Mouse (Mus musculus) heart, postnatal 36 days (tissue): ENCODE results near the gene Cib3. TPM values are rescaled to one million over a fixed set of nuclear protein-coding genes. Genes with fewer than 3 reads are reported as not detected.

Experiments used
- total RNA-seq, 2 experiments: library from RNA; stranded (reverse); gene quantifications; 2 replicates each; pipeline ENCODE4 v1.2.3; 2021

Cib3 gene
- total RNA-seq, 2 experiments from 2014 or later, result 0.57 TPM; not detected in 1

Other genes with a start within 250 kb of the Cib3 start
- 1 to 10 TPM in 1 of 2 experiments, under 1 TPM in 1; 0.67 to 1.6 TPM for gene Cyp4f18, start 203.2 kb downstream of the Cib3 start, total RNA-seq
- gene Olfr372, start 171.6 kb downstream of the Cib3 start, total RNA-seq, result not detected
- gene Olfr373, start 129.7 kb downstream of the Cib3 start, total RNA-seq, result not detected
- gene Olfr374, start 105.8 kb downstream of the Cib3 start, total RNA-seq, result not detected
- 10 to 100 TPM; 86.3 to 97.2 TPM for gene Tpm4, start 77.9 kb downstream of the Cib3 start, total RNA-seq
- 10 to 100 TPM; 18.6 to 26.0 TPM for gene Rab8a, start 51.6 kb downstream of the Cib3 start, total RNA-seq
- not detected for gene Hsh2d, start 23.2 kb downstream of the Cib3 start, total RNA-seq
- gene Gm11034, start 799 bp upstream of the Cib3 start, total RNA-seq, result not detected
- gene Fam32a, start 6.9 kb upstream of the Cib3 start, total RNA-seq, result 10 to 100 TPM; 21.2 to 25.0 TPM
- gene Ap1m1, start 27.2 kb upstream of the Cib3 start, total RNA-seq, result 10 to 100 TPM; 49.4 to 49.6 TPM
- gene Gm10282, start 92.4 kb upstream of the Cib3 start, total RNA-seq, result 10 to 100 TPM in 1 of 2 experiments, 1 to 10 TPM in 1; 6.9 to 10.2 TPM
- gene Klf2, start 106.2 kb upstream of the Cib3 start, total RNA-seq, result 10 to 100 TPM; 42.2 to 97.6 TPM
- gene Eps15l1, start 208.6 kb upstream of the Cib3 start, total RNA-seq, result 10 to 100 TPM; 41.5 to 43.0 TPM
- gene Calr3, start 231.0 kb upstream of the Cib3 start, total RNA-seq, result 10 to 100 TPM; 17.1 to 22.0 TPM
- gene 1700030K09Rik, start 231.0 kb upstream of the Cib3 start, total RNA-seq, result 1 to 10 TPM; 4.6 to 5.8 TPM